Mouse (Mus musculus) embryo, embryonic 9.5 days (tissue): ENCODE measurements at regions not wholly inside any gene's neighbourhood (a gene's known extent, or its start where the extent isn't known, plus 50 kb on each side); places are given as distances from the start of the nearest gene placed in this dataset.
A peak's percentile ranks its signal among the peaks of the same experiment; 100 is the strongest.

Source experiments
- DNase-seq: peaks from one replicate; pipeline ENCODE4 v3.0.0-alpha.2; 2017; ENCODE audit errors: extremely low spot score

DNA sequence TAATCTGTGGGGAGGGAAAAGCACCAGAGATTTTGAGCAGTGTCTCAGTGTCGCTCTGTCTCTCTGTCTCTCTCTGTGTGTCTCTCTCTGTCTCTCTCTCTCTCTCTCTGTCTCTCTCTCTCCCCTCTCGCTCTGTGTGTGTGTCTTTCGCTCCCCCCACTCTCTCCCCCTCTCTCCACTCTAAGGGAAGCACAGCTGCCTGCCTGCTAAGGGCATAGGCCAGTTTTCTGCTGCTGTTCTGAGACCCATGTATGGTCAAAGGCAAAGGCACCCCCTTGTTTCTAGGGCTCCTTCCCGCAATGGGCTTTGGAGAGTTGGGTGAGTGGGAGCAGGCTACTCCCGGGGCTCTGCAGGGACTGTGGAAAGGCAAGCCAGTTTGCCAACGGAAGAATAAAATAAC is 192.2 kb downstream of the Lmo4 start:
- no peak for DNase-seq

DNA sequence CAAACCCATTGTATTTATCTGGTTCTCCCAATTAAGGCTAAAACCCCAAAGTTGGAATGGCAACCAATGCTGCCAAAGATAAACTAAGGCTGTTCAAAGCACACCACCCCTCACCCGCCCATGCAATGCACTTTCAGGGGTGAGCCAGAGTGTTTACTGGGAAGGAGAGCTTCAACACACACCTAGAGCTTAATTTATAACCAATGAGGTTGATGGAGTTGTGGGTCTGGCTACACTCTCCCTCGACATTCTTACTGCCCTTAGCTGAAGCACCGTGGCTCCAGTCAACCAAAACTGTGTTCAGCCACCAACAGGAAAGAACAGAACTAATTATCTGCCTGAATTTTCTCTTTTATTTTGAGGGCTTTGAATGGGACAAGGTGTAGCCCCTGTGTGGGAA is 192.8 kb downstream of the Lmo4 start:
- DNase-seq: no peak

DNA sequence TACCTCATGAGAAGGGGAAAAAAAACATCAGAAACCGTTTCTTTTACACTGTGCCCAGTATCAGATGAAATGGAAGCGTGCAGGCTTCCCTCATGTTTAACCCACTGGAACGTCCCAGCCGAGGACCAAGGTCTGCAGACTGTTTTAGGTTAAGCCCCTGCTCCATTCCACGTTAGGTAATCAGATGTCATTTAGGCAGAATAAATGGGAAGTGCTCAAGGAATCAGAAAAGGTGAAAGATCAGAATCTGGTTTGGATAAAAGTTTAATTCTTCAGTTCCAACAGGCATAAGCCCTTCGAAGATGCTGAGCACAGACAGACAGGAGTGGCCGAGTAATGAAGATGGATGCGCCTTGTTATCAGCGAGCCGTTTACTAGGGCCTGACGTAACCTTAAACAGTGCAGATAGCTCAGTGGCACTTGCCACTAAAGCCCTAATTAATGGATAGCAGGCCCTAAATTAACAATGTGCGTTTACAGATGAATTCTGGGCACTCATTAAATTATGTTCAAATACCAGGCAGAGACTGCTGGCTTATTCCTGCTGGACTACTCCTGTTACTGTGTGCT is 193.5 kb downstream of the Lmo4 start:
- peak; percentile 36 for DNase-seq

DNA sequence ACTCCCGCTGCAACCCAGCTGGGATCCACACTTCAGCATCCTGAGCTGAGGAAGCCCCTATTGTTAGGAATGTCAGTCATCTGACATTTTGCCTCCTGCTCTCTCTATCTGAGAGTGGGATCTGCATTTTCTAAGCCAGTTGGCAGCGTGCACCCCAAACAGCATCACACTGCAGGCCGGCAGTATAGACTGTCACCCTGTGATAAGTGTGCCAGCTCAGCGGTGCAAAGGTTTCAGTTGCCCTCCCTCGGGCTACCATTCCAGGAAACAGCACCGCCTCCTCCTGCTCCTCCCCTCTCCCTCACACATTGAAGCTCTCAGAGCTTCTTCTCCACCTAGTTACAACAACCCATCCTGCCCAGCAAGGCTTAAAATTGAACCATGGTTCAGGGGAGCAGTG is 194.5 kb downstream of the Lmo4 start:
- peak; percentile 20 for DNase-seq

DNA sequence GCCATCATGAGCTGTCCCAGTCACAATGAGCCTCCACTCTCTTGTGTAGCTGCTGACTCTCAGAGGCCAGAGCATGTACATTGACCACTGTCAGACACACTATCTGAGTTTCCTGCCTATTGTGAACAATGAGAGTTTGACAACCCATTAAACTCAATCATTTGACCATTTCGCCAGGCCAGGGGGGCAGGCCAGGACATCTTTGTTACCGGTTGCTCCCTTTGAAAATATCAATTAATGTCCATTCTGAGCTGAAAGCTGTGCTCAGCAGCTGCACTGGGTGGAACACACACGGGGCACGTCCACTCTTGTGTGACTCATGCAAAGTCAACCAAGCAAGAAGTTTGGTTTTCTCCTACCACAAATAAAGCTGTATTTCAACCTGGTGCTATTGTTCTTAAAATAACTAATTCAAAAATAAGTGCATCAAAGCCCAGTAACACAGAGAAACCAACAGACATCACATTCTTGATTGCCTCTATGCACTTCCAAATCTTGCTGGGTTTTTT is 197.9 kb downstream of the Lmo4 start:
- DNase-seq: no peak

DNA sequence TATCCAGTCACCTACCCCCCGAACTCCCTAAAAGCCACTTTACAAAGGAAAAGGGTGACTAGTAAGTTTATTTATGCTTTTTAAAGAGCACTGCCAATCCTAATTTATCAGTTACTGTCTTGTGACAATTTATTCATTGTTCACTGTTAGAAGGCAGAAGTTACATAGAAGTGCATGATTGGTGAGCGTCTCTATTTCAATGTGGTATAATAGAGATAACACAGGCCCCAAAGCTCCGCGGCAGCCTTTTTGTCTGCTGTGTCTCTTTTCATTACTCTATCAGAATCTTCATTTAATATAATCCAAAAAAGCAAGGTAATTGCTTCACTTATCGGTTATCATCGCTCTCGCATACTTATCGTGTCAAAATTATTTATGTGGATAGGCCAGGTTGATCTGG is 207.1 kb downstream of the Lmo4 start:
- DNase-seq: no peak

DNA sequence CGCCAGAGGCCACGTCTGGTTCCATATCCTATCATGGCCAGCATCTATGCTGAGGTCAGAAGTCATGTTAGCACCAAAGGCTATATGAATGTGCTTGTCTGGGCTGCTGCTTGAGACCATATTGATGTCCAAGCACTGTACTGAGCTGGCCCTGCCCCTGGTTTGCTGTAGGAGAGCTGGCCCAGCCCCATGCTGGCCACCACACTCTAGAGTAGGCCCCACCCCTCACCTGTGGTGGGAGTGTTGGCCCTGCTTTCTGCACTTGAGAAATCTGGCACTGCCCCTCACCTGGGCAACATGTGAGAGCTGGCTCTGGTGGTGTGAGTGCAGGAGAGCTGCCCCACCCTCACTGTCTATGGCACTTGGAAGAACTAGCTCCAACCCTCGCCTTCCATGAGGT is 210.0 kb downstream of the Lmo4 start:
- no peak for DNase-seq

DNA sequence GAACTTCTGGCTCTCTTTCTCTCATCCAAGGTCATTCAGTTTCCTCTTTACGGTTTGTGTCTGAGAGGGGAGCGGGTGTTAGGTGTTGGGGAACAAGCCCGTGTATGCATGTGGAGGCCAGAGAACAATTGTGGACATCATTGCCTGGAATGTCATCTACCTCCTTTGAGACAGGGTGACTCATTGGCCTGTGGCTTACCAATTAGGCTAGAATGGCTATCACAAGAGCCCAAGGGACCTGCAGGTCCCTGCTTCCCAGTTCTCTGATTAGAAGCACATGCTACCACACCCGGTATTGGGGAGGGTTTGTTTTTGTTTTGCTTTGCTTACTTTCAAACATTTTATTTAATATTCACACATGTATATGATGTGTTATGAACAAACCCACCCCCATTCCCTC is 216.0 kb downstream of the Lmo4 start:
- no peak for DNase-seq

DNA sequence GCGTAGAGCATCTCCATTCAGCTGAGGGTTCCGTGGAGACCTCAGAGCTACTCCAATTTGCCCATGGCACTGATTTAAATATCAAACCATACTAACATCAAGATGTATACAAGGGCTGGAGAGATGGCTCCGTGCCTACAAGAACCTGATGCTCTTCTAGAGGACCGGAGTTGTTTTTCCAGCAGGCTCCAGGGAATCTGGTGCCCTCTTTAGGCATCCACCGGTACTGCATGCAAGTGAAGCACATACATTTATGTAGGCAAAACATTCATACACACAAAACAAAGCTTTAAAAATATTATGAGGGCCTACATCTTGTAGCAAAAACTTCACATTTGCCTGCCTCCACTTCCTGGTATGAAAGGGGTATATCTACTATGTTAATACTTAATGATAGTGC is 217.0 kb downstream of the Lmo4 start:
- DNase-seq: no peak

DNA sequence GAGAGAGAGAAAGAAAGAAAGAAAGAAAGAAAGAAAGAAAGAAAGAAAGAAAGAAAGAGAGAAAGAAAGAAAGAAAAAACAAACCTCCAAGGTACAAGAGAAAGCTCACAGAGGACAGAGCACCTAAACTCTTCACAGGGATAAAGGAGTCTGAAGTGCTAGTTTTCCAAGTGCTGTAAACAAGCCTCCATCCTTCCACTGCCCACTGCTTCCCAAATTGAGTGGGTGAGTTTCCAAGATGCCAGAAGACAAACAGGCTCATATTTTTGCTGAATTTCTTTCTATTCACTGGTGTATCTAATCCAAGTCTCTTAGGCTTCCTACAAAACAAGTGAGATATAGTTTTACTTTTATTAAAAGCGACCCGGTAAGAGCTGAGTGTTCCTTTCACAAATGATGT is 218.2 kb downstream of the Lmo4 start:
- DNase-seq: no peak

DNA sequence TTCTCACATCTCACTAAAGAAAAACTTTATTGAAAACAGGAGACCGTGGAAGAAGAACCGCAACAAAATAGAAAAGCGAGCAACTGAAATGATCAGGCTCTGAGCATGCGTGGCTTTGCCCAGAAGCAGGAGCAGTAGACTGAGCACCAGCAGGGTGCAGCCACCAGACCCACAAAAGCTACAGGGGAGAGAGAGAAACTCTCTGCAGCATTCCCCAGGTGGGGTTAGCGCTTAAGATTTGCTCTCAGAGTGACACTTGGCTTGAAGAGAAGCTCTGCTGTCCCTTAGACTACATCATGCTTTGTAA is 218.9 kb downstream of the Lmo4 start:
- DNase-seq: no peak

DNA sequence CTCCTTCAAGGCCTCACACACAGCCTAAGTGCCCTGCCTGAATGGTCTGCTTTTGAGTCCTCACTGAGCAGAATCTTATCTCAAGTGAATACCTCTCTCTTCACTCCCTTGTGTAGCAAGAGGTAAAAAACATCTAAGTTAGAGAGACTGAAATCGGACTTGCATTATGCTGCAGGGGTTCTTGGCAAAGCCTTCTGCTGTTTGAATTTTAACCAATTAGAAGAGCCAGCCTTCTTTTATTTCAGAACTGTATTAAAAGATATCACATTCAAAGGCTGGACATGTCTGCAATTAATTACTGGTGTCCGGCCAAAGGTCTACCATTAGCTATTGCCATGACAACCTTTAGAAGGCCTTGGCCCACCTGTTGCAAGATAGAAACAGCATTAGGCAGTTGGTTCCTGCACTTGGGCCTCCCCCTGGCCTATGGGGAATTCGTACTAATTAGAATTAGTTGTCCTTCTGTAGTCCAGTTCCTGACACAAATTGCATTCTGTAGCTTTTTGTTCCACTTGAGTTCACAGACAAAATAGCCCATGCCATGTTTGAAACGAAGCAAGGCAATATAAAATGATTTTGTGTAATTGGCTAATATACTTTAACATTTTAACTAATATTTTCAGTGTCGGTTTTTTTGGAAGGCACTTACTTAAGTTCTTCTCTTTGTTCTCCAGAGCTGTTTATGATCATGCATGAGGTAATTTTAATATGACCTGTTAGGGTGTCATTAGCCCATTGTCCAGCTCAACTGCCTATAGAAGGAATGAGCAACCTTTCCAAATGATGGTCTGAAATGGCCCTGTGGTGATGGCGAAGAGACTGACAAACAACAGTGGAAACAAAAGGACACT is 219.4 kb downstream of the Lmo4 start:
- no peak for DNase-seq

DNA sequence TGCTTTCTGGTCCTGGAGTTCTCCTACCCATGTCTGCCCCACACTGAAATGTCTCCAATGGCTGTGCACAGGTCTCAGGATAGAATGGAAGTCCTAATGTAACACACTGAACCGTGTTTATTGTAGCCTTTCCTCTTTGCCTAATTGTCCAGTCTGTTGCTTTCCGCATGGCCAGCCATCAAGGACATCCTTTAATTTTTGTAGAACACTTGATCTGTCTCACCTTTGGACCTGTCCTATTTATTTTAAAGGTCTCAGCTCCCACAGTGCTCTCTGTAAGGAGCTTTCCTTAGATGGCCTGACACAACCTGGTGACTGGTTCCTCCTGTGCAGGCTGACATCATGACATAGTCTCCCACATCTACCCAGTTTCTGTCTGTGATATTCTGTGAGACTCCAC is 226.3 kb downstream of the Lmo4 start:
- no peak for DNase-seq

DNA sequence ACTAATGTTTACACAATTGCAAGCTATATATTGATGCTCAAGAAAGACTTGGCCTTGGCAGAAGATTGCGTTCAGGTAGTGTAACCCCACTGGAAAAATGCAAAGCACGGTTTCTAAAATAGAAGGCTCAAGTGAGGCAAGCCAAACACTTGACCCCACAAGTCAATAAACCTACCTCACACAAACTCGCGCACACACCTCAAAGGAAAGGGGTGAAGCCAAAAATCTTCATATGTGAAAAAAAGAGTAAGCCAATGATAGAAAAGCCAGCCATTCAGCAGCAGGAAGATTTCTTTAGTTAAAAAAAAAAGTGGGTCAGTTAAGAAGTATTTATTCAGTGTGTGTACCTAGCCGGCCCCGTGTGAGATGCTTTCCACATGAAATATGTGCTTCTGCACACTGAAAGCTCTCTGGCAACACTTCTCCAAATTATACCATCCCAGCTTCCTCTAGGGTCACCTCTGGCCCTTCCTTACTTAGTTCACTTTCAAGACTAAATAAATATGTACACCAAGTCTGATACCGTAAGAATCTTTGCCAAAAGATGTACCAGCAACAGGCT is 227.1 kb downstream of the Lmo4 start:
- no peak for DNase-seq

DNA sequence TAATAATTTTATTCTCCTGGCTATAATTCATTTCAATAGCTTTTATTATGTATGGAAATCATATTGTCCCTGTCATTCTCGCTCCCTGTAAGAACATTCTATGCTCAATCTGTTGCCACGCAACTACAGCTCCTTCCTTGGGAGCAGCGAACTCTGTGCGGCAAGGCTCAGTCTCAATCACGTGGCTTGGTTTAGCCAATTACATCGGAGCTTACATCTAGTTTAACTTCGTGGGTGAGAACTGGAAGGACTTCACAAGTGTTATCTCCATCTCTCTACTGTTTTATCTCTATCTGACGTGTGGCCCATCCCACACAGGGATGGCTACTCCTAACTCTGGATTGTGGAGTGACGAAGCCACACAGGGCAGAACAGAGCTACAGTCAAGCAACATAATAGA is 231.4 kb downstream of the Lmo4 start:
- DNase-seq: no peak

DNA sequence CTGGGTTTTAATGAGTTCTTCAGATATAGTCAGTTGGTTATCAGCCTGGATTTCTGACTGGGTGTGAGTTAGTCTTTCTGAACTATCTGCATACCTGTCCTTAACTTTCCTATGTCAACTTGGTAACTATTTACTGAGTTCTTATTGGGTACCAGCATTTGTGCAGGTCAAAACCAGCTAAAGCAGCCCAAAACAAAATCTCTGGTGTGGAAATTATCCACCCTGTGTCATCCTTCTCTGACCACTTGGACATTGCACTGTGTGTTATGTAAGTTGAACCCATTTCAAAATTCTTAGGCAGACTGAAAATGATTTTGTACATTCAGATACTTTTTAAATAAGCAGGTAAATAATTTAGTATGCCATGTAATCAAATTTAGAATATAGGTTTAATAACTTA is 232.7 kb downstream of the Lmo4 start:
- DNase-seq: no peak

DNA sequence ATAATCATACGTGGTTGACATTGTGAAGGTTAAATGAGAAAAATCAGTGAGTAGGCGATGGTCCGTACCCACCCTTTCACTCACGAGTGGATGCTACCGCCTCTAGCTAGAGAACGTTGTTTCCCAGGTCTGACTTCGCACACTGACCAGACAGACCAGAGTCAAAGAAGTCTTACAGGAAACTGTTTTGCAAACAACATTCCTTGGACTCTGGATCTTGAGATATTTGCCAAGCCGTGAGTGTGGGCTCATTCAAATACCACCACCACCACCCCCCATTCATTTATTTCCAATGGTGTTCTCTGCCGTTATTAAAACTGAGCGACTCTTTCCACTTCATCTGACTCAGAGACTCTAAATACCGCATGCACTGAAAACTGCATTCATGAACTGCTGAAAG is 234.2 kb downstream of the Lmo4 start:
- DNase-seq: no peak

DNA sequence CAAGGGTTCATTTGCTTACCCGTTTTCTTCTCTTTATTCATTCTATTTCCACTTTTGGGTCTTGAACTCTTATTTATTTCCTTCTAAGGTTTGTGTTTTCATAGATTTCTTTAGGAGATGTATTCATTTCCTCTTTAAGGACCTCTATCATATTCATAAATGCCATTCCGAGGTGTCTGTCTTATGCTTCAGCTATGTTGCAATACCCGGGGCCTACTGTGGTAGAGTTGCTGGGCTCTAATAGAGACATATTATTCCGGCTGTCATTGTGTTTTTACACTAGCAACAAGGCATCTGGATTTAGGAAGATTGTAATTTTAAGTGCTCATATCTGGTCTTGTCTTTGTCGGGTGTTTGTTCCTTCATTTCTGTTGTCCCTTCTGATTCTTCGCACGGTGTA is 249.5 kb downstream of the Lmo4 start:
- no peak for DNase-seq

DNA sequence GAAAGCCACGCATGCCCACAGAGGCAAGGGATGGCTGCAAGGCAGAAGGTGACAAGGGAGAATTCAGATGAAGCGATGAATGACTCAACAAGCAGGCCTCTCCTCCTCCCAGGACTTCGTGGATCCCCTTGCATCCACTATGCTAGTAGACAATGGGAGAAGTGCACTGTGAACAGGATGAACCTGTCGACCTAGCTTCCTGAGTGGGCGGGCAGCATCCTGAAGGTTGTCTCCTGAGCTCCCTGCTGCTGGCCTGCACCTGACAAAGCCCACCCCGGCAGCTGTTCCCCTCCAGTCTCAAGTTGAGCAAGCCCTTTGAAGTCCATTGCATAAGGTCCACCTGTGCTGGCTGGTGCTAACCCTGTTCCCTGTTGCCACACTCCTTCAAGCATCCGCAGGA is 250.2 kb downstream of the Lmo4 start:
- DNase-seq: no peak

DNA sequence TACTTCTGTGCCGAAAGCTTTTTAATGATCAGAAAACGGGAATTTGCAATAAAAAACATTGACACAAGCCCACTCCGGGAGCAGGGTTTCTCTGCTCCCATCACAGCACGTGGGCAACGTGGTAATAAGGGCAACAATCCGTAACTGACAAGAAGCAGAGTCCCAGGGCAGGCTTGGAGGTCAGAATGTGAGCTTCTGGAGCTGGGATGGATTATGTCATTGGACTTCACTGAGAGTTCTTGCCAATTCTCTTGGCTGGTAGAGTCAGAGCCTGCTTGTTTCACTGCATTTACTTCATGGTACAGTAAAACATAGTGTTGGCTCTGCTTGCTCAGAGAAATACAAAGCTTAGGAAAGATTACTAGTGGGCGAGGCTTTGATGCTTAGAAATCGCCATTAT is 252.7 kb downstream of the Lmo4 start:
- no peak for DNase-seq

DNA sequence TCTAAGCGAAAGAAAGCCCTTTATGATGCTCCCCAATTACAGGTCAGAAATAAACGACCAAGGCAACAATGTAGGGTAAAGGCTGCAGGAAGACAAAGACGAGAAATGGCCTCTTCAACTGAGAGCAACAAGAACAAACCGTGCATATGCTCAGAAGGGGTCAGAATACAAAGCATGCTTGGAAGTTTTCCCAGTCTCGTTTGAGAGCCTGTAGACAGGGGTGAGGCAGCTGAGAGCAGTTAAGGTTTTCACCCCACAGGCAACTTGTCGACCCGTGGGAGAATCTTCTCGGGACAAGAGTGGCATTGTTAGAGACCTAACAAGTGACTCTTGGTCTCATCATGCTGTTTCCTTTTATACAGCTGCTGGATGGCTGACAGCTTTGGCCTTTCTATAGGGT is 255.4 kb downstream of the Lmo4 start:
- DNase-seq: peak; percentile 21

DNA sequence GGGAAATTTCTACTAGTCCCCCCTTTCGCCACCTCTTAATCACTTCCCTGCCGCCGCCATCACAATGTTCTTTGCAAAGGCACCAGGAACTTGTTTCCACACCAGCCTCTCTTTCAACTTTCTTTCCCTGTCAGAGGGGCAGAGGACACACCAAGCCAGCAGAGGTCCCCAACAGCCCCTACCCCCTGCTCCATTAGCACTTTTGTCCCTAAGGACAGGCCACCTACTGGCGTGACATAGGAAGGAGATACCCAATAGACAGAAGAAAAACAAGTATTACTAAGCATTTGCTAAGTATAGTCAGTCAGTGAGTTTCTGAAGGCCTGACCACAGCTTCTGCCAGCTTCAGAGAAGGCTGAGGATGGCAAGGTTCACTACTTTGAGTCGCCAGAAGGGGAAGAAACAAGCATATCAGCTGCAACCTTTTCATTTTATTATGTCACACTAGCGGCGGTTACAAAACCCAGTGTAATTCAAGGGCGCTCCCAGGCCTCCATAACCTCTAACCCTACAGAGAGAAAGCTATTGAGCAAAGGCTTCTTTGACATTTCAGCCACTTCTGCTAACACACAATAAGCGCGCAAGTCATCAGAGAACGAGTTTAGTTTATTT is 255.9 kb downstream of the Lmo4 start:
- DNase-seq: peak; percentile 22

DNA sequence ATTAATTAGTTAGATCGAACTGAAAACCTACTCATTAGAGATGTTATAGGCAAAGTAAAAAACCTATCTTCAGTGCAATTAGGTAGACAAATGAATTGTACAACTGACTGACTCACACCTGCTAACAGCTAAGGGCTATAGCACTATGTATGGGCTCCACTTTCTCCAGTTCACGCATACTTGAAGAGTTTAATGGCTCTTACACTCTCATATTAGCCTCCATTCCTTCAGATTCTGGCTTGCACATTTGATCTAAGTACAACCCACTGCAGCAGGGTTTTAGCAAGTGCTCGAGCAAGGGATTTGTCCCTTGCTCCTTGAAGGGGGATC is 257.1 kb downstream of the Lmo4 start:
- DNase-seq: no peak
